Mouse (Mus musculus) gonadal fat pad, adult 2 months (tissue): ENCODE measurements around the gene Esm1. TPM values are rescaled to one million over a fixed set of nuclear protein-coding genes. Genes with fewer than 3 reads are reported as not detected.
"Not testable (repeated sequence)": the region's sequence is repeated elsewhere in the genome, so short reads cannot be mapped to it uniquely, and the experiment has no call there.

ENCODE experiments used
- DNase-seq: peaks from one replicate; pipeline ENCODE4 v3.0.0-alpha.2; 2012; ENCODE audit warnings: low read depth
- polyA plus RNA-seq: library from polyadenylated mRNA; depleted of rRNA; stranded (reverse); fragments of >200 nt; gene quantifications from 2 replicates; pipeline ENCODE4 v1.2.3, GENCODE M21; 2012; rRNA removed

The Esm1 gene
- polyA plus RNA-seq, 1 experiment, result 4.1 TPM

DNA sequence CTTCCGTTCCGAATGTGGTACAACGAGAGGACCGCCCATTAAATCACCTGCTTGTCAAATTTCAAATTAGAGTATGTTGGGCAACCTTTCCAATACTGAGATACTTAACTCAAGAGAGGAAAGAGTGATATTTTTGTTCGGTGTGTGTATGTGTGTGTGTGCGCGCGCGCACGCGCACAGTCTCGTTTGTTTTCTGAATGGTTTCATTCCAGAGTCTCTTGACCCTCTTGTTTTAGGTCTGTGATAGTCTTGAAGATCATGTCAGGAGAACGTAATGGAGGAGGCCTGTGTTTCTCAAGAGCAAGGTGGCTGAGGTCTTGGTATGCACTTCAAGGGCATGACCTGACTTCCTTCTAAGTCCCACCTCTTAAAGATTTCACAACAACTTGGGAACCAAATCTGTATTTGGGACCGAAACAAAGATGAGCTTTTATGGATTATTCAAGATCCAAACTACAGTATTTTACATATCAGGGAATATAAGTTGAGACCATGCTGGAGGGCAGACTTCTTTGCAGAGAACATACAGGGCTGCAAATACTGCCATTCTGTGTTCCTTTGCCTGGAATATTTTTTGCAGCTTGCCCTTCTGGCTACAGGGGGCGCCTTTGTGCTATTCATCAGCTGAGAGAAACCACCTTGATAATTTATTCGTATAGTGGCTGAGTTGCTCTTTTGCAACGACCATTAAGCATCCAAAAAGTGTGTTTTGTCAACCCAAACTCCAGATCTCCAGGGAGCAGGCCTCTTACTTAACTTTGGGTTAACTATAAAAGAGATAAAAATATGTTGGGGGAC lies 18.4 kb downstream of the Esm1 start:
- no peak for DNase-seq

DNA sequence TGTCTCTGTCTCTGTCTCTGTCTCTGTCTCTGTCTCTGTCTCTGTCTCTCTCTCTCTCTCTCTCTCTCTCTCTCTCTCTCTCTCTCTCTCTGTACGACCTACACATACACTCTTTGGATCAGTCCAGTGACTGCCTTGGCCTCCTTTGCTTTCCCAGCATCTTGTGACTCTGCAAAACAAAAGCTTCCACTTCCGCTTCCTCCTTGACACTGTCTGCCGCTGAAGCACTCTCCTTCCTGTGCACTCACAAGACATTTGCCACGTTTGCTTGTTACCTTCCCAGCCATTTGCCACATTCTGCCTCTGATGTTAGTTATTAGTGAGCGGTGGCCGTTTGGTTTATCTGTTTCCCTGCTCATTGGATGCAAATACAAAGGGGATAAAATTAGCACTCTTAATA lies 32.7 kb downstream of the Esm1 start:
- DNase-seq, result no peak

DNA sequence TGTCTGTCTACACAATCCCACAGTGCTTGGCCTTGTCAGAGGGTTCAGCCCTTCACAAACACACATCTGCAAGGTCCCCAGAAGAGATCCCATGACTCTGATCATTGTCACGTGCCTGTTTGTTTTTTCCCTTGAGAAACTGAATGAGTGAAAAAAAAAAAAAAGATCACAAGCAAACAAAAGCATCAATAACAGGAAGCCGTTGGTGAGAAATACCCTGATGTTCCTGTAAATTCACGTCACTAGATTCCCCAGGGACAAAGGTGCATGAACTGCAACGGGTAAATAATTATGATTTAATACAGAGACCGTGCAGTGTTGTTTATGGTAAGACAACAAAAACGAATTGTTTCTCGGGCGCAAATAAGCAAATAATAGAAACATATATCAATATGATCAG lies 35.6 kb downstream of the Esm1 start:
- no peak for DNase-seq

DNA sequence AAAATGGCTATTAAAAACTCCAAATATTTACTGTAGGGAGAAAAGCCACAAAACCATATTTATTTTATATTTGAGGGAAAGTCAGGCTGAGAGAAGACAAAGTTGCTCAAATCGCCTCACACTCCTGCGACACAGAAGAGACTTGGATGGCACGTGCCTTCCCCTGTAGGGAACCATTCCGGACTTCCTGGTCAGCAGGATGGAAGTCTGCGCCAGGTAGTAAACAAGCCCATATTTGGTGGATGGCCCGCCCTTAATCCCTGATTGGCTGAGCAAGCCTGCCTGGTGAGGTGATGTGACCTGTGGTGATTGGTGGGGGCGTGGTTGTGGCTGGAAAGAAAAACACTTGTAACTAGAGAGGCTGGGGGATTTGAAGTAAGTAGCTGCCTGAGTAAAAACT lies 43.1 kb downstream of the Esm1 start:
- DNase-seq, result not testable (repeated sequence)

DNA sequence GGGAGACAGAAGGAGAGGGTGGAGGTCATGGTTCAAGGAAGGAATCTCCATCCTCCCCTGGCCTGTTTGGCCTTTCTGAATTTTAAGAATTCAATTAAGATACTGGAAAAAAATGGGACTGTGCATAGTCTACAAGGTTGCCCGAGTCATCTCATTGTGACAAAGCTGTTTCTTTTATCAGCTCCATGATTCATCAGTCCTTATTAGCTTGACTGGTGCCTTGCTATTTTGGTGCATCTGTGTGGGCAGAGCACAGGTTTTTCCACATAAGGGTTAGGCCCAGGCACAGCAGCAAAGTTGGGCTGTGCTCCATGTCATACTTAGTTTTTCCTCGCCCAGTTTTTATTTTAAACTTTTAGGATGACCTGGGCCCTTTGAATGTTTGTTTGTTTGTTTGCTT lies 47.3 kb downstream of the Esm1 start:
- DNase-seq, result no peak

DNA sequence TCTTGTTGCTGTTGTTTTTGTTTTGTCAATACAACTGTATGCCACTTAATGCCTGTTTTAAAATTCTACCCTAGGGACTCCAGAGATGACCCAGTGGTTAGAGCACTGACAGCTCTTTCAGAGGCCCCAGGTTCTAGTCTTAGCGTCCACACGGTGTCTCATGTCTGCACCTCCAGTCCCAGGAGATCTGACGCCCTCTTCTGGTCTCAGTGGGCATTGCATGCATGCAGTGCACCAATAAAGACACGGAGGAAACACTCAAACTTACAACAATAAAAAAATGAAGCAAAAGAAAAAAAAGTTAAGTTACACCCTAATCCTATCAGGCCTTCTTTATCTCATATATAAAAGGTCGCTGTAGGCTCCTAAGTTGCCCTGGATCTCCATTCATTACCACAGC lies 47.7 kb downstream of the Esm1 start:
- no peak for DNase-seq

DNA sequence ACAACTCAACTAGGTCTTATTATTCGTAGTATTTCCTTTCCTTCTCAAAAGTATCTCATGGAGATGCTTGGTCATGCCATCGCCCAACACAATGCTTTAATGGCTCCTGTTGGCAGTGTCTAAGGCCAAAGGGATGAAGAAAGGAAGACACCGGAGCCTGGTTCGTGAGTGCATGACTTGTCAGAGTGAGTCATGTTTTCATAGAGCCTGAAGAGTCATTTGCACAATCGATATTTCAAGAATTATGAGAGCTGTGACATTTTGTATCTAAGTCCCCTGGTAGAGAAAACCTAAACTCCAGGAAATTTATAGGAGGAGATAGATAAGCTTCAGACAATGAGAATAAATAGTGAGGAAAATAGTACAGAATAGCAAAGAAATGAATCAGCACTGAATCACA lies 49.8 kb downstream of the Esm1 start:
- DNase-seq, result no peak

DNA sequence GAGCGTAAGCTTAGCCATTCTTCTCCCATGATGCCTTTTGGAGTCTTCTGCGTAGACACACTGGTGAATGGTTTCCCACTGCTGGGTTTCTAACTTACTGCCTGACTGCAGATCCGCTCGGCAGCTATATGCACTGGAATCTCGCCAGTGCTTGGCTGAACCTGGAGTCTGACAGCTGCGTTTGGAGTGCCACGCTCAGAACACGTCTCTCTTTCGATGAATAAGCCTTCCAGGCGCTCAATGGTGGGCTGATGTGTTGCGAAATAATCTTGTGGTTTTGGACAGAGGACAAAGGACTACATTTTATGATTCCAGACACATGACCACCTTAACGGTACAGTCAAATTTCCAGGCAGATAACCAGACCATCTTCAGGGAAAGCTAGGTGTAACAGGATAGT lies 53.4 kb downstream of the Esm1 start:
- no peak for DNase-seq

DNA sequence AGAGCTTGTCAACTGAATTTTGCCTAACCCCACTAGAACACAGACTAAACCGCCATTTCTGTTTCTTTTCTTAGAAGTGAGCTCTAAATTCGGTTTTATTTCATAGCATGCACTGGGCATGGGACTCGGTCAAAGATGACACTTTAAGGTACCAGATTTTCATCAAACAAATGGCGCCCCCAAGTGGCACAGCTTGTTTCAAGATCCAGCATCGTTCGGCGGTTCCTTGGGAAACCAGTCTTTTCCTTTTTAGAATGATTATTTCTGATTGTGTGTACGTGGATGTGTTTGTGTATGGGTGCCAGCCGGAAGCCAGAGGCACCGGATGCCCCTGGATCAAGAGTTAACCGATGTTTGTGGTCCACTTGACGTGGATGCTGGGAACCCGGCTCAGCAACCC lies 55.8 kb downstream of the Esm1 start:
- DNase-seq, result peak; percentile 5

DNA sequence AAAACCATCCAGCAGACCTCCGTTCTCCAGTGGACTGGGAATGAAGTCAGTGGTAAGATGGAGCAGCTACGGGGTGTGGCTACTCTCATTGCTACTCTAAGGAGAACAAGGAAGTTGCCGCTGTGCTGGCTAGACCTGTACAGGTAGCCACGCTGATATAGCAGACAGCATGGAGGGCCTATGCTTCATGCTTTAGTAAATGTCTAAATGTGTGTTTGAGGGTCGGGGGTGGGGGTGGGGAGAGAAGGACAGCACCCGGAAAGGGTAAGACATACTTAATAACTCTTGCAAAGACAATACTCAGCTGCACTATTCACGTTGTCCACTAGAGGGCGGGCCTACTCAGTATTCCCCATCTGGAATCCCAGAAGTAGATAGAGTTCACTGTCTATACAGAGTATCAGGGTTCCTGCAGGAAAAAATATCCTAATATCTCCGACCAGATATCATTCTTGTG lies 57.1 kb downstream of the Esm1 start:
- DNase-seq, result peak; percentile 12

DNA sequence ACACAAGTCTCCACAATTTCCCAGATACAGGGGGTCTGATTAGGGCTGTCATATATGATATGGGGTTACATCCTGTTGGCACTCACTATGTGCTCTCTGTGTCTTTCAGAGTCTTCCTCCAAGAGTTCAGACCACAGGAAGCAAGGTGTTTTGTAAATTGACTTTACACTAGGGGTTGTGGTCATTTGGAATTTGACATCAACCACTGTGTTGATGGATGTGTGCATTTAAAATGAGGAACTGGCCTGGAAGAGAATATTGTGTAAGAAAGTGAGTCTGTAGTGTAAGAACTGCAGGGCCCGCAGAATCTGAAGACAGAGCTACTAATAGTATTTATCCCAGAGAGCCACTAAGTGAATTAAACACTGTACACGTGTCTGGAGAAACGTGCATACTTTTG lies 57.7 kb downstream of the Esm1 start:
- DNase-seq, result no peak

Other genes starting within 250 kb of the Esm1 start
- gene Ccno, start 221.9 kb upstream of the Esm1 start, polyA plus RNA-seq, result 60.3 and 104 TPM in 2 replicates
- gene Mcidas, start 215.8 kb upstream of the Esm1 start, polyA plus RNA-seq, result 0.51 and 0.86 TPM in 2 replicates
- 0.08 TPM in 1 of 2 replicates, not detected in the other for gene Cdc20b, start 174.5 kb upstream of the Esm1 start, polyA plus RNA-seq
- 18.8 and 21.8 TPM in 2 replicates for gene Gpx8, start 163.2 kb upstream of the Esm1 start, polyA plus RNA-seq
- gene Gzma, start 108.7 kb upstream of the Esm1 start, polyA plus RNA-seq, result 0.95 and 1.0 TPM in 2 replicates
- not detected in 2 replicates for gene Gzmk, start 16.2 kb downstream of the Esm1 start, polyA plus RNA-seq
- gene BC067074, start 83.5 kb downstream of the Esm1 start, polyA plus RNA-seq, result 2.4 and 3.1 TPM in 2 replicates